Mouse (Mus musculus): ENCODE results near the gene Reep3.

Reep3 gene

GRCm38 (mm10) chr10:67111044-67111798, 14.5 kb upstream of the Reep3 start:
- peak in 1 of 2 experiments; percentile 38 for DNase-seq (ENCODE audit: inconsistent age in 2 of 2, low spot score in 1 of 2)

DNA sequence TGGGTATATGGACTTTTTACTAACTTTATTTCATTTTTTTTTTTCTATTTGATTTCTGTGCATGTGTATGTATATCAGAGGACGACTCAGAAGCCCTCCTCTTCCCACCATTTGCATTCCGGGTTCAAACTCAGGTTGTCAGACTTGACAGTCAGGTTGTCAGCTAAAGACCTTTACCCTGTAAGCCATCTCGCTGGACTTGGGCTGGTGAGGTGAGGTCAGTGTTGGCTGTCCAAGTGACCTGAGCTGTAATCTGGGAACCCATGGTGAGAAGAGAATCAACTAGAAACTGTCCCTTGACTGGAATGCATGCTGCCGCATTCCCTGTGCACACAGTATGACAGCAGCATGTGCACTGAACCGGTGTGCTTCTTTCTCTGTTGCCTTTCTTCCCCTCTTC, 12.9 kb upstream of the Reep3 start:
- DNase-seq (ENCODE audit: inconsistent age in 2 of 2, low spot score in 1 of 2): no peak

GRCm38 (mm10) chr10:67108096-67108495, 11.4 kb upstream of the Reep3 start:
- no peak for DNase-seq (ENCODE audit: inconsistent age in 2 of 2, low spot score in 1 of 2)

GRCm38 (mm10) chr10:67107017-67107761, 10.4 kb upstream of the Reep3 start:
- no peak for DNase-seq (ENCODE audit: inconsistent age in 2 of 2, low spot score in 1 of 2)

GRCm38 (mm10) chr10:67106400-67106799, 9.7 kb upstream of the Reep3 start:
- DNase-seq (ENCODE audit: inconsistent age in 2 of 2, low spot score in 1 of 2): no peak

DNA sequence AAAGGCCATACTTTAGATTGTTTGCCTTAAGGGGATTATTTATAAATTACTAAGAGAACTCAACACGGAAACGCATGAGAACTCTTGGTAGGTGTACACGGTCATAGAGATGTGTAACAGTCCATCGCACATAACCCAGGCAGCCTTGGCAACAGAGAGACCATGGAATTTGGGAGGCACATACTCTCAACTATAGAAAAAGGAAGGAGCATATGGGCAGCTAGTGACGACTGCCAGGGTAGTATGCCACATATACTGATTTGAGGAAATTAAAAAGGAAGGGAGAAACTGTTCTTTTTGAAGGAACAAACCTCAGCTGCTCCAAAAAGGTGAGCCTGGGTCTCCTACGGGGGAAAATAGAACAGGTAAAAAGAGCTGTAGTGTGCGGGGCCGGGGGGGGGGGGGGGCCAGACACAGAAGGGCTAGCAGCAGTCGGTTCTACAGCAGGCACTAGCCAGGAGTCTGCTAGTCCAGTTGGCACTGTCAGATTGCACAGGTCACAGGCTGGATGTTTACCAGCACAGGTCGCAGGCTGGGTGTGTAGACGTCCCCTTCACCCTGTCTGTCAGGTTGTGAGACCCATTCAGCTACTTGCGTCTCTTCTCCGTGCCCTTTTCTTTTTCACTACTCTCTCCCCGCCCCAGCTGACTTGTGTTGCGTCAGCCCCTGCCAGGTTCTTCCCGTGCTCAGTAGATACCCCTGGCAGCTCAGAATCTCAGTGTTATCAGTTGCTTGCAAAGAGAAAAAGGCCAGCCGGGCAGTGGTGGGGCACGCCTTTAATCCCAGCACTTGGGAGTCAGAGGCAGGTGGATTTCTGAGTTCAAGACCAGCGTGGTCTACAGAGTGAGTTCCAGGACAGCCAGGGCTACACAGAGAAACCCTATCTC, 8.8 kb upstream of the Reep3 start:
- peak in 1 of 2 experiments; percentile 41 for DNase-seq (ENCODE audit: inconsistent age in 2 of 2, low spot score in 1 of 2)

DNA sequence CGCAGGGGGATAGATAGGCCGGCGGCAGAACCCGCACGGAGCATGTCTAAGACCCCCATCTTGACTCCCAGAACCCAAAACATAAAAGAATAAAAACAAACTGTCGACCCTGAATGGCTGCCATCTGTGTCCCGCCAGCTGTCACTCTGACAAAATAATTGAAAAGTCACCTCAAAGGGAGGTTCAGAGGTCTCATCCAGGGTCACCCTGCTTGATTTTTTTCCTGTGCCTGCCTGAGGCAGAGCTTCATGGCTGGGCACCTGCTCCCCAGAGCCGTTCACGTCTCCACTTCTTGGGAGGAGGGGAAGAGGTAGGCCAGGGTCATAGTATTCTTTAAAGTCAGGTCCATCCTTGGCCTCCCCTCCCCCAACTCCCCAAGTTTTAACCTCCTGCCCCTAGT, 7.8 kb upstream of the Reep3 start:
- peak in 1 of 2 experiments; percentile 41 for DNase-seq (ENCODE audit: inconsistent age in 2 of 2, low spot score in 1 of 2)

DNA sequence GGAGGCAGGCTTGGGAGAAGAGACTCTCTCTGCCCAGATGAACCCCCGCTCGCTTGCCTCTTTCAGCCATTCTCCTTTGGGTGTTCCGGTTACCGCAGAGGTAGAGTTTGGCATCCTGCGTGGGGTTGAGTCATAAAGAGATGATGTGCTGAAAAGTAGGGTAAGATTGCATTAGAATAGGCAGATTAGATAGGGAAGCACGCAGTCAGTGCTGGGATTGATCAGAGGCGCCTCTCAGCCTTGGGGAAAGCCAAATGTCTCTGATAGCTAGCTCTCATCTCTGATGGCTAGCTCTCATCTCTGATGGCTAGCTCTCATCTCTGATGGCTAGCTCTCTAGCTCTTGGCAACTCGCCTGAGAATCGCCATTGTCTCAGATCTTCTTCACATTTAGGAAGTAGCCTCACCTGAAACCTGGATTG, 4.1 kb upstream of the Reep3 start:
- peak in 1 of 2 experiments; percentile 51 for DNase-seq (ENCODE audit: inconsistent age in 2 of 2, low spot score in 1 of 2)

DNA sequence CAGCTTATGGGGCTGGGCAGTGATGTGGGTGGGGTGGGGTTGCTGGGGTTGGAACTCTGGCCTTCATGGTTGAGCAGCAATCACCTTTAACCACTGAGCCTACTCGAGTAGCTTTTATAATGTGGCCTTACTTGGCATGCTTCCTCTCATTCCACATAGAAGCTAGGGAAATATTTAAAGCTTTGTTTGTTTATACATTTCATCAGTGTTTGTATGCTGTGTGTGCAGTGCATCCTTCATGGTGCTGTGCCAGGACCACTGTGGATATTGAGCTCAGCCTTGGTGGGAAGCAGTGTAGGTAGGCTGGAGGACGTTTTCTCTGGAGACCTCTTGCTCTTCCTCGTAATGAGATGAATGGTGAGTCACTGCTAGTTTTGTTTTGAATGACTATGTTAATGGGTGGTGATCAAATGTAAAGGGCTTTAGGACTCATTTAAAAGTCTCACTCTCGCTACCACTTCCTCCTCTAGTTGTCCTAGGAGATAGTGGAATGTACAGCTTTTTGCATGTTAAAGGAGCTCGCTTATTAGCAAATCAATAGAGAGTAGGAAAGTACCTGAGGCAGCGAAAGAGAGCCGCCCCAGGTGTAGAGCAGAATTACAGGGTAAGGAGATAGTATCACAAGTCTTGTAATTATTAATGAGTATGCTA, 3.4 kb upstream of the Reep3 start:
- peak in 1 of 2 experiments; percentile 44 for DNase-seq (ENCODE audit: inconsistent age in 2 of 2, low spot score in 1 of 2)

- DNase-seq (ENCODE audit: inconsistent age in 2 of 2, low spot score in 1 of 2): no peak
Observed at GRCm38 (mm10) chr10:67099183-67099929, 2.6 kb upstream of the Reep3 start.

DNA sequence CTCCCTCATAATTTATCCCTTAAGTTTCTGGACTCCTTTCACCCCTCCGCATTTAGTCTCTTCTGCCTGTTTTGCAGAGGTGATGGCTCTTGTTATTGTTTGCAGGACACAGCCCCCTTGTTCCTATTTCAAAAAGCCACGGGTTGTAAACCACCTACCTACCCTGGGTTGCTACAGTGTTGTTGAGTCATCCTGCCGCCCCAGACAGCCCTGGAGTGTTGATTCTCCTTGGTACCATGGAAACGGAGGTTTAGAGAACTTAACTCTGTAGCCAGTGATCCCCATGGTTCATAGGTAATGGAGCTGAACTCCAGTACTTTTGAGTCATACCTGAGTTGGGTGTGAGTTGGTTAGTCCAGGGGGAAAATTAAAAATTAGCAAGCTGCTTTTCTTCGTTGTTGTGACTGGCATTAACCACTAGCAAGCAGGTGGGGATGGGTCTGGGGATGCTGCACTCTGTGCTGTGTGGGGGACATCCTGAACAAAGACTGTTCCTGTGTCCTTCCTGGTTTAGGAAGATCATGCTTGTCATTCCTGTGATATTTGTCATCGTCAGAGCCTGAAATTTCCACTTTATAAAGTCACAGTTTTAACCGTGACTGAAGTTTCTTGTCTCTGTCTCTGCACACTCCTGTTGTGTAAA, 1.8 kb upstream of the Reep3 start:
- peak in 1 of 2 experiments; percentile 76 for DNase-seq (ENCODE audit: inconsistent age in 2 of 2, low spot score in 1 of 2)

DNA sequence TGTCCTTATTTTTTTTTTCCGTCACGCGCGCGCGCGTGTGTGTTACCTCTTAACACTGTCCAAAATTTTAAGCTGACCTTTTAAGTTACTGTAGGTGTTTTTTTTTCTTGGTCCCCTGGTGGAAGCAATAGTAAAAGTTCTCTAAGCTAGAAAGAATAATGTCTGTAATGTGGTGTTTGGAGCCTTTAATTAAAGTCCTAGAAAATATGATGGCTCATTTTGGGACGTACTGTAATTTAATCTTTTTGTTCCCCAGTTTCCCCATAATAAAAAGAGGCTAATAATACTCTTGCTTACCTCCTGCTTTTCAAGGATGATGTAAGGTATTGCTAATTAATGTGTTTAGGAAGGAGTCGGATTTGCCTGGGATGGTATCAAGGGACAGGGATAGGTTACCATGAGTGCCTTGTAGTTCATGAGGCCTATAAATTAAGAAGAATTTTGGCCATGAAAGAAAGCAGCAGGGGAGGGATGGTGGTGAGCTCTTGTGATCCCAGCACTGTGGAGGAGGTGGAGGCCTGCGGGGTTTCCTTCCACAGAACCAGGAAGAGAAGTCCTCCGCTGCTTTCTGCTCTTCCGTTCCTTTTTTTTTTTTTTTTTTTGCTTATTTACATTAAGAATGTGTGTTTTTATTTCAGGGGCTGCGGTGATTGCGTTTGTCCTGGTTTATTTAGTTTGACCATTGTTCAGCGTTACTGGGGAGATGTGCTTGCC, 849 bp upstream of the Reep3 start:
- DNase-seq (ENCODE audit: inconsistent age in 2 of 2, low spot score in 1 of 2): peak in 1 of 2 experiments; percentile 68

DNA sequence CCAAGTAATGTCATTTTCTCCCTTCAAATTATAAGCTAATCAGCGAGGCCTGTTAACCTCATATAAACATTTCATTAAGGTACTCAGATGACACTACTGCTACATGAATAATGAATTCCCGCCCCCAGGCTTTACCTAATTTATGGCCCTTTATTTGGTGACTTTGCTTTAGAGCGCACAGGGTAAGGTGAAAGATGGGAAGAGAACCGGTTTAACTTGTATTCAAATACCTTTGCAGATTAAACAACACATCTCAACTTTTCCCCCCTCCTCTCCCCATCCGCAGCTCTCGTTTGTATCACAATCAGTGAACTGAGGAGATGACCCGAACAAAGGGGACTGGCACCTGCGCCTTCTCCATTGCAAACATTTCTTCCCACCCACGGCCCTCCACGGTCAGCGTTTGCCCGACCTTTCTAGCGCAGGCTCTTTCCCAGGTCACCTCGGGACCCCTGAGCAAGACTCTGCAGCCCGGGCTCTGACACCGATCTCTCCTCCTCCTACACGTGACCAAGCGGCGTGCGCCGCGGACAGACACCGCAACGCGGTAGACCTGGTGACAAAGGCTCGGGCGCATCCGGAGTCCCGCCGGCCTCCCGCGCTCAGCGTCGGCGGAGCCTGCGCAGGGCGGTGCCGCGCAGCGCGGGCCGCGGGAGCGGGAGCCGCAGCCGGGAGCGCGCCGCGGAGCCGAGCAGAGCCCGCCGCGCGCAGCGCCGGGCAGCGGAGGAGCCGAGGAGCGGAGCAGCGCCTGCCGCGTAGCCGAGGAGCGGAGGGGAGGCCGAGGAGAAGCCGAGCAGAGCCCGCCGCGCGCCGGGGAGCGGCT, 736 bp downstream of the Reep3 start, which contains the start of gene Jmjd1c:
Jmjd1c (plus strand) TSS at position 328 of the 823 bp plus-strand sequence.
- peak in 1 of 2 experiments; percentile 89 for DNase-seq (ENCODE audit: inconsistent age in 2 of 2, low spot score in 1 of 2)

DNA sequence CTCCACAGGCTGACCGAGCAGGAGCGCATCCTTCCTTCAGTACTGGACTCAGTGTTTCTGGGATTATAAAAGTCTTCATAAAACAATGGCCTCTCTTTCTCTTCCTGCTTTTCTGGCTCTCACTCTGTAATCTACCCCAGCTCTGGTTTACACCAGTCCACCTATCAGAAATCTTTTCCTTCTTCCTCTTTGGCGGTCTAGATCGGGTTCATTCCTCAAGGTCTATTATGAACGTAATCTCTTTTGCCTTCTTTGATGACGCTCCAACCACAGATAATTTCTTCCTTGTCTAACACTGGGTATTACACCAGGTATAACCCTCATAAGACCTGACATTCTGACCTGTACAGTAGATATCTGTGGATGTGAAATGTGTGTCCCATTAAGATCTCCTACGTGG, 1.8 kb downstream of the Reep3 start:
- peak in 1 of 2 experiments; percentile 40 for DNase-seq (ENCODE audit: inconsistent age in 2 of 2, low spot score in 1 of 2)

- DNase-seq (ENCODE audit: inconsistent age in 2 of 2, low spot score in 1 of 2): no peak
Observed at GRCm38 (mm10) chr10:67090611-67091010, 6.1 kb downstream of the Reep3 start.

- peak in 1 of 2 experiments; percentile 29 for DNase-seq (ENCODE audit: inconsistent age in 2 of 2, low spot score in 1 of 2)
Observed at GRCm38 (mm10) chr10:67087447-67088226, 9.1 kb downstream of the Reep3 start.

DNA sequence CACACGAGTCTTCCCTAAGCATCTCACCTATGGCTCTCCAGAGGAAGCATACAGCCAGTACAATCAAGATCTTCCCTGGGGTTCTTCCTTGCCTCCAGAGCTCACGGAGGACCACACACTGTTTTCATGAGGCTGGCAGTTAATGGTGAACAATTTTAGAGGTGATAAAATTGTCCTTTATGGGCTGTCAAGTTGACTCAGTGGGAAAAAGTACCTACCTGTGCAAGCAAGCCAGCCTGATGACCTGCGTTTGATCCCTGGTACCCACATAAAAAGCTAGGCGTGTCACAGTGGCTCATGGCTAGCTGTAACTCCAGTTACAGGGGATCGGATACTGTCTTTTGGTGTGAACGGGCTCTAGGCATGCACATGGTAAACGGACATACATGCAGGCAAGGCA, 10.8 kb downstream of the Reep3 start:
- no peak for DNase-seq (ENCODE audit: inconsistent age in 2 of 2, low spot score in 1 of 2)
